8 mouse cellular contexts compared by ENCODE assay signal in genomic region chr11:98938701-98939083, GRCm38 (mm10). TPM values are rescaled to one million over a fixed set of nuclear protein-coding genes. Genes with fewer than 3 reads are reported as not detected.
DNase-seq lines count a peak whose midpoint lies in the region; ATAC-seq and TF ChIP-seq lines count a peak whose summit lies in the region.

No protein-coding gene starts in this region.

- peaks cover 63% of the 10 kb centered on the region for H3K4me1 ChIP-seq in neural tube, embryonic 11.5 days (ENCODE audit: control insufficient read depth, insufficient read depth, low read length)
- peaks cover 87% of the 10 kb centered on the region for H3K4me1 ChIP-seq in limb, embryonic 15.5 days
- H3K4me1 ChIP-seq in stomach, postnatal 0 days (replicated peaks; ENCODE audit: control insufficient read depth, insufficient read depth) = peaks cover 32% of the 10 kb centered on the region

- H3K4me3 ChIP-seq in neural tube, embryonic 11.5 days (ENCODE audit: low read depth, low read length) = peak overlapping the region; percentile 57
- peak overlapping the region; percentile 77 for H3K4me3 ChIP-seq in limb, embryonic 15.5 days
- H3K4me3 ChIP-seq in stomach, postnatal 0 days (ENCODE audit: low read depth, low read length) = peak overlapping the region; percentile 81

- 42% methylated on average over 7 of the region's 7 CpGs for WGBS in neural tube, embryonic 11.5 days
- WGBS in limb, embryonic 15.5 days = 30% methylated on average over 7 of the region's 7 CpGs
- 29% methylated on average over 7 of the region's 7 CpGs for WGBS in stomach, postnatal 0 days

- ATAC-seq in cerebellum, adult (ENCODE audit: insufficient number of reproducible peaks, low FRiP score, low TSS enrichment) = no peak
- ATAC-seq in neural tube, embryonic 11.5 days (ENCODE audit: insufficient read depth, low FRiP score, low TSS enrichment) = no peak
- no peak for ATAC-seq in limb, embryonic 15.5 days (ENCODE audit: insufficient number of reproducible peaks, low FRiP score, low TSS enrichment, low read depth)
- ATAC-seq in stomach, postnatal 0 days (ENCODE audit: low FRiP score, low TSS enrichment) = no peak
- no peak for ATAC-seq in inflammation-experienced regulatory T-cells, adult 6 months

- H3K9me3 ChIP-seq in neural tube, embryonic 11.5 days (ENCODE audit: control insufficient read depth, low read length) = no peaks in the 10 kb centered on the region
- H3K9me3 ChIP-seq in limb, embryonic 15.5 days = no peaks in the 10 kb centered on the region
- no peaks in the 10 kb centered on the region for H3K9me3 ChIP-seq in stomach, postnatal 0 days (ENCODE audit: control insufficient read depth, low read length)

- peak; percentile 60 for DNase-seq in cerebellum, adult 11-12 months
- no peak for DNase-seq in neural tube, embryonic 11.5 days (ENCODE audit: low spot score)
- DNase-seq in neural tube, embryonic 10.5 days (ENCODE audit: extremely low spot score, low spot score) = no peak
- no peak for DNase-seq in stomach, postnatal 0 days (ENCODE audit: low spot score)
- DNase-seq in adrenal gland, postnatal 36 days = no peak

- H3K36me3 ChIP-seq in neural tube, embryonic 11.5 days (ENCODE audit: control insufficient read depth, insufficient read depth, low read length) = no peaks in the 10 kb centered on the region
- H3K36me3 ChIP-seq in limb, embryonic 15.5 days = no peaks in the 10 kb centered on the region
- H3K36me3 ChIP-seq in stomach, postnatal 0 days (ENCODE audit: control insufficient read depth, insufficient read depth, low read length) = no peaks in the 10 kb centered on the region

- peak overlapping the region; percentile 67 for H3K9ac ChIP-seq in neural tube, embryonic 11.5 days (ENCODE audit: low read length)
- H3K9ac ChIP-seq in limb, embryonic 15.5 days = peak overlapping the region; percentile 78
- H3K9ac ChIP-seq in stomach, postnatal 0 days (ENCODE audit: low read length) = peak overlapping the region; percentile 90

- TF ChIP-seq CTCF in stomach, postnatal 0 days (IDR thresholded peaks at IDR 0.05; ENCODE audit: low read depth) = no peak

- no peak overlapping the region for H3K27ac ChIP-seq in neural tube, embryonic 11.5 days (ENCODE audit: low read depth, low read length)
- peak overlapping the region; percentile 95 for H3K27ac ChIP-seq in limb, embryonic 15.5 days
- H3K27ac ChIP-seq in stomach, postnatal 0 days (replicated peaks) = peak overlapping the region; percentile 96

- H3K27me3 ChIP-seq in neural tube, embryonic 11.5 days (ENCODE audit: control insufficient read depth, insufficient read depth, low read length) = no peaks in the 10 kb centered on the region
- H3K27me3 ChIP-seq in limb, embryonic 15.5 days = no peaks in the 10 kb centered on the region
- no peaks in the 10 kb centered on the region for H3K27me3 ChIP-seq in stomach, postnatal 0 days (ENCODE audit: control insufficient read depth, insufficient read depth, low read length)

- H3K4me2 ChIP-seq in neural tube, embryonic 11.5 days (ENCODE audit: low read depth) = peak overlapping the region; percentile 71
- peak overlapping the region; percentile 80 for H3K4me2 ChIP-seq in limb, embryonic 15.5 days
- H3K4me2 ChIP-seq in stomach, postnatal 0 days (replicated peaks; ENCODE audit: low read depth) = peak overlapping the region; percentile 93

- no peak for TF ChIP-seq EP300 in stomach, postnatal 0 days (optimal IDR thresholded peaks at IDR 0.05)

RNA-seq across cellular contexts. Expression of gene Rara, which starts 11.1 kb away (rescaled TPM):
- polyA plus RNA-seq in neural tube, embryonic 11.5 days (2014; fragmentation: Nextera tagmentation; extraction: Ambion mirVana) = 73.2 and 75.1 TPM in 2 replicates
- polyA plus RNA-seq in limb, embryonic 15.5 days (2015; fragmentation: Nextera tagmentation; extraction: Ambion mirVana) = 43.9 and 51.7 TPM in 2 replicates
- 20.1 and 25.9 TPM in 2 replicates for polyA plus RNA-seq in stomach, postnatal 0 days (2015; fragmentation: Nextera tagmentation; extraction: Ambion mirVana)
- 10 to 100 TPM; 20.0 to 24.5 TPM for total RNA-seq in adrenal gland, postnatal 36 days (2021)
- polyA plus RNA-seq in inflammation-experienced regulatory T-cells, adult 6 months (2017; shearing (Covaris generic)) = 1 to 10 TPM; 7.4 to 8.1 (median 7.6) TPM

RNA-seq across cellular contexts. Expression of gene Cdc6, which starts 31.1 kb away (rescaled TPM):
- polyA plus RNA-seq in neural tube, embryonic 11.5 days (2014; fragmentation: Nextera tagmentation; extraction: Ambion mirVana) = 41.6 and 44.4 TPM in 2 replicates
- 23.2 and 24.1 TPM in 2 replicates for polyA plus RNA-seq in limb, embryonic 15.5 days (2015; fragmentation: Nextera tagmentation; extraction: Ambion mirVana)
- 6.6 and 7.0 TPM in 2 replicates for polyA plus RNA-seq in stomach, postnatal 0 days (2015; fragmentation: Nextera tagmentation; extraction: Ambion mirVana)
- 1 to 10 TPM in 1 of 2 experiments, under 1 TPM in 1; 0.89 to 1.5 TPM for total RNA-seq in adrenal gland, postnatal 36 days (2021)
- polyA plus RNA-seq in inflammation-experienced regulatory T-cells, adult 6 months (2017; shearing (Covaris generic)) = 10 to 100 TPM in 1 of 3 experiments, 1 to 10 TPM in 2; 5.1 to 40.6 (median 5.2) TPM

RNA-seq across cellular contexts. Expression of gene Gjd3, which starts 44.1 kb away (rescaled TPM):
- polyA plus RNA-seq in neural tube, embryonic 11.5 days (2014; fragmentation: Nextera tagmentation; extraction: Ambion mirVana) = 0.57 TPM in 1 of 2 replicates, not detected in the other
- 0.49 and 0.86 TPM in 2 replicates for polyA plus RNA-seq in limb, embryonic 15.5 days (2015; fragmentation: Nextera tagmentation; extraction: Ambion mirVana)
- polyA plus RNA-seq in stomach, postnatal 0 days (2015; fragmentation: Nextera tagmentation; extraction: Ambion mirVana) = 1.9 and 2.1 TPM in 2 replicates
- total RNA-seq in adrenal gland, postnatal 36 days (2021) = not detected
- polyA plus RNA-seq in inflammation-experienced regulatory T-cells, adult 6 months (2017; shearing (Covaris generic)) = not detected
